Mouse (Mus musculus) liver, adult 10 weeks (tissue): ENCODE results near the gene Gm49354. TPM values are rescaled to one million over a fixed set of nuclear protein-coding genes. Genes with fewer than 3 reads are reported as not detected.

Source experiments
- polyA plus RNA-seq: library from polyadenylated mRNA; stranded (reverse); fragments of 350-450 nt; fragmentation: Illumina TruSeq; extraction: RNeasy Lipid Tissue Mini Kit (QIAGEN cat#74804); gene quantifications from one replicate; pipeline ENCODE4 v1.2.3, GENCODE M21; 2014; ENCODE audit warnings: low read depth, low replicate concordance

Gm49354 gene
- polyA plus RNA-seq = not detected

GRCm38 (mm10) chr13:59782145-59782544, at the start of gene Gm49354:
TSS of gene Gm49354 (minus strand) at chr13:59782245.

GRCm38 (mm10) chr13:59822507-59823462, 40.7 kb upstream of the Gm49354 start, which contains the start of gene Tut7:
TSS of gene Tut7 (minus strand) at chr13:59823147.

GRCm38 (mm10) chr13:59769296-59770163, 12.5 kb downstream of the Gm49354 start, which contains the start of gene Isca1:
TSS of gene Isca1 (minus strand) at chr13:59769810.

GRCm38 (mm10) chr13:59746711-59747110, 35.3 kb downstream of the Gm49354 start, which contains the start of gene 1700014D04Rik:
TSS of gene 1700014D04Rik (minus strand) at chr13:59746752.

GRCm38 (mm10) chr13:59731652-59732051, 50.4 kb downstream of the Gm49354 start, which contains the start of gene Spata31d1d:
TSS of gene Spata31d1d (minus strand) at chr13:59731752.

GRCm38 (mm10) chr13:59711984-59712383, 70.1 kb downstream of the Gm49354 start, which contains the start of gene Spata31d1b:
TSS of gene Spata31d1b (plus strand) at chr13:59712284.

GRCm38 (mm10) chr13:59710230-59710629, 71.8 kb downstream of the Gm49354 start, which contains the start of gene Spata31d1a:
TSS of gene Spata31d1a (minus strand) at chr13:59710330.

Other genes starting within 250 kb of the Gm49354 start
- 10.1 TPM for gene Agtpbp1, start 197.0 kb downstream of the Gm49354 start, polyA plus RNA-seq
- gene Naa35, start 197.0 kb downstream of the Gm49354 start, polyA plus RNA-seq = 107 TPM
- gene Golm1, start 106.4 kb downstream of the Gm49354 start, polyA plus RNA-seq = 2.4 TPM
- not detected for gene 4921517D22Rik, start 88.1 kb downstream of the Gm49354 start, polyA plus RNA-seq
- not detected for gene Spata31d1a, start 71.9 kb downstream of the Gm49354 start, polyA plus RNA-seq
- not detected for gene Spata31d1b, start 70.0 kb downstream of the Gm49354 start, polyA plus RNA-seq
- not detected for gene Spata31d1d, start 50.5 kb downstream of the Gm49354 start, polyA plus RNA-seq
- gene 1700014D04Rik, start 35.5 kb downstream of the Gm49354 start, polyA plus RNA-seq = 0.11 TPM
- 55.3 TPM for gene Isca1, start 12.4 kb downstream of the Gm49354 start, polyA plus RNA-seq
- gene Tut7, start 40.9 kb upstream of the Gm49354 start, polyA plus RNA-seq = 102 TPM